Mouse (Mus musculus) midbrain, postnatal 0 days (tissue): ENCODE results near the gene Pigl. TPM values are rescaled to one million over a fixed set of nuclear protein-coding genes. Genes with fewer than 3 reads are reported as not detected.

ENCODE experiments used
- ATAC-seq: fragments of 200-750 bp; cut with Nextera tagmentation; 2 replicates; pipeline ENCODE4 v1.8.0; 2017; ENCODE audit warnings: moderate number of reproducible peaks, mild to moderate bottlenecking, moderate TSS enrichment, moderate library complexity; ENCODE audit not compliant: low FRiP score
- DNase-seq: peaks from one replicate; pipeline ENCODE4 v3.0.0-alpha.2; 2015; ENCODE audit warnings: low spot score
- H3K27ac ChIP-seq: fragments of 300-500 bp; sonication (generic); 2 replicates; pipeline ENCODE4 v1.5.1; 2014; ENCODE audit warnings: low read depth, mild to moderate bottlenecking, low read length, mixed read lengths
- H3K27me3 ChIP-seq: fragments of 300-500 bp; sonication (generic); 2 replicates; pipeline ENCODE4 v1.6.1; 2014; ENCODE audit warnings: low read length, control low read depth, mixed read lengths; ENCODE audit not compliant: insufficient read depth
- H3K36me3 ChIP-seq: fragments of 300-500 bp; sonication (generic); 2 replicates; pipeline ENCODE4 v1.6.1; 2014; ENCODE audit warnings: low read length, control low read depth, mixed read lengths; ENCODE audit not compliant: insufficient read depth
- H3K4me1 ChIP-seq: fragments of 300-500 bp; sonication (generic); 2 replicates; pipeline ENCODE4 v1.6.1; 2014; ENCODE audit warnings: mild to moderate bottlenecking, control low read depth, antibody characterized with exemption, low read length, mixed read lengths; ENCODE audit not compliant: insufficient read depth
- H3K4me2 ChIP-seq: fragments of 300-500 bp; sonication (generic); 2 replicates; pipeline ENCODE4 v1.6.1; 2014; ENCODE audit warnings: low read depth, mild to moderate bottlenecking, low read length, mixed read lengths; ENCODE audit not compliant: poor library complexity, severe bottlenecking
- H3K4me3 ChIP-seq: fragments of 300-500 bp; sonication (generic); 2 replicates; pipeline ENCODE4 v1.5.1; 2014; ENCODE audit warnings: low read depth, mild to moderate bottlenecking, low read length, moderate library complexity
- H3K9ac ChIP-seq: fragments of 300-500 bp; sonication (generic); replicated peaks from 2 replicates; pipeline ENCODE4 v1.6.1; 2014; ENCODE audit warnings: mild to moderate bottlenecking, low read length, moderate library complexity, mixed read lengths; ENCODE audit not compliant: poor library complexity, severe bottlenecking
- H3K9me3 ChIP-seq: fragments of 300-500 bp; sonication (generic); 2 replicates; pipeline ENCODE4 v1.6.1; 2016; ENCODE audit warnings: low read length, control low read depth
- CTCF ChIP-seq: IDR thresholded peaks from 2 replicates; pipeline ENCODE4 v1.5.1; 2016; ENCODE audit warnings: antibody characterized with exemption, mild to moderate bottlenecking
- WGBS: fragments of 180-500 bp; shearing (Covaris S2); extraction: QIAGEN DNeasy Blood & Tissue Kit; methylation state at CpG from one replicate; pipeline ENCODE4 v1.1.7; 2014; 5-methylcytosine and 5-hydroxymethylcytosine counted together
- polyA plus RNA-seq: library from polyadenylated mRNA; unstranded; fragments of >200 nt; fragmentation: Nextera tagmentation; extraction: Ambion mirVana; gene quantifications from 2 replicates; pipeline ENCODE4 v1.2.1, GENCODE M21; 2015
- total RNA-seq: library from RNA; depleted of rRNA; stranded (reverse); fragments of >200 nt; gene quantifications from 2 replicates; pipeline ENCODE4 v1.2.3, GENCODE M21; 2014

Gene Pigl
- total and polyA plus RNA-seq, 2 experiments from 2014 or later, result 6.7 to 8.0 TPM

DNA sequence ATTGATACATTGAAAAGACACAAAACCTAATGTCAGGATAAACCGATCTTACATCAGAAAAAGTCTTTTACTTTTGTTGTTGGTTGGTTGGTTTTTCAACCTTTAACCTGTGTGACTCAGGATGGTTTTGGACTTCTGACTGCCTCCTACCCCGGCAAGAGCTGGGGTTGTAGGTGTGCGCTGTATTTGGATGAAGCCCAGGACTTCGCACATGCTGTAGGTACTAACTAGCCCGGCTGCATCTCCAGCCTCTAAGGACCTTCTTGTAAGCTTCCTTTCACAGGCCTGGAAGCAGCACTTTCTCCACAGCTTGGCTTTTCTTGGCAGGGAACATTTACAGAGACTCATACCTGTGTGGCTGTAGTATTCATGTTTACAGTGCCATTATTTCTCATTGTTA lies 15.3 kb downstream of the Pigl start:
- no peaks in the 10 kb centered on the region for H3K9me3 ChIP-seq
- H3K4me1 ChIP-seq, result no peaks in the 10 kb centered on the region
- no peaks in the 10 kb centered on the region for H3K27me3 ChIP-seq
- no peak overlapping the region for H3K4me3 ChIP-seq
- 96% methylated on average over 5 of the region's 5 CpGs for WGBS
- DNase-seq (no peak), ATAC-seq (no peak)
- no peak overlapping the region for H3K27ac ChIP-seq
- no peak overlapping the region for H3K9ac ChIP-seq
- no peak overlapping the region for H3K4me2 ChIP-seq
- H3K36me3 ChIP-seq, result no peaks in the 10 kb centered on the region
- TF ChIP-seq CTCF, result no peak

DNA sequence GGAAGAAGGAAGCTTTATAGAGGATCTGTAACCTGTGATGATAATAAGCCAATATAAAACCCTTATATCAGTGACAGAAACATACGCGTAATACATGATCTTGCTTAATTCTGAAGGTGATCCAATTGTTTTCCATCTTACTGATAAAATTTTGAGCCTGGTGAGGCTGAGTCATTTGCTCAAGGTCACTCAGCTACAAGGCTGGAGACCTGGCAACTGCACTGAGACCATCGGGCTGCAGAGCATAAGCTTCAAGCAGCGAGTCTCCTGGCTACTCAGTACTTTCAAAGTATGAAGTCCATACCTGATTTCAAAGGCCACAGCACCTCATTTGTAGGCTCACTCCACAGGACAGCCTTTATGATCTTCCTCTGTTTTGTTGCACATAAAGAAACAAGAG lies 17.9 kb downstream of the Pigl start:
- ATAC-seq (no peak), DNase-seq (no peak)
- no peak for TF ChIP-seq CTCF
- H3K4me3 ChIP-seq, result no peak overlapping the region
- H3K9ac ChIP-seq, result no peak overlapping the region
- no peak overlapping the region for H3K27ac ChIP-seq
- 97% methylated on average over 4 of the region's 4 CpGs for WGBS
- H3K4me2 ChIP-seq, result no peak overlapping the region
- no peaks in the 10 kb centered on the region for H3K4me1 ChIP-seq
- no peaks in the 10 kb centered on the region for H3K9me3 ChIP-seq
- H3K27me3 ChIP-seq, result no peaks in the 10 kb centered on the region
- no peaks in the 10 kb centered on the region for H3K36me3 ChIP-seq

DNA sequence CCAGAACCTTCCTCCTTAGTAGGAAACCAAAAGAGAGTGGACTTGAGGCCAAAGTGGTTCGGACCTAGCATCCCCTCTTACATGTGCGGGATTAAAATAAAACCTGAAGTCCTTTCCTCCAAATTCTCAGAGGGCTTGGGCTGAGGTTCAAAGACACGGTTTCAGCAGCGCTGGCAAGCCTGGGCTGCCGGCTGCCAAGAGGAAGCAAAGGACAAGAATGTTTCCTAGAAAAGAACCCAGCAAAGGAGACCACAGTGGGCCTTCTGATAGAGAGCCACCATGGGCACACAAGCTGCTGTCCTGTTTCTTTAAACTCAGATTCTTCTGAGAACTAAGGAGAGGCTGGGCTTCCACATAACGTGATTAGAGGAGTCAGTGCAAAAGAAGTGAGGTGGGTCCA lies 20.7 kb downstream of the Pigl start:
- no peak for TF ChIP-seq CTCF
- no peaks in the 10 kb centered on the region for H3K9me3 ChIP-seq
- H3K36me3 ChIP-seq, result no peaks in the 10 kb centered on the region
- no peaks in the 10 kb centered on the region for H3K27me3 ChIP-seq
- H3K4me3 ChIP-seq, result no peak overlapping the region
- no peaks in the 10 kb centered on the region for H3K4me1 ChIP-seq
- 55% methylated on average over 6 of the region's 6 CpGs for WGBS
- H3K9ac ChIP-seq, result no peak overlapping the region
- DNase-seq, result no peak
- no peak for ATAC-seq
- no peak overlapping the region for H3K27ac ChIP-seq
- H3K4me2 ChIP-seq, result no peak overlapping the region

DNA sequence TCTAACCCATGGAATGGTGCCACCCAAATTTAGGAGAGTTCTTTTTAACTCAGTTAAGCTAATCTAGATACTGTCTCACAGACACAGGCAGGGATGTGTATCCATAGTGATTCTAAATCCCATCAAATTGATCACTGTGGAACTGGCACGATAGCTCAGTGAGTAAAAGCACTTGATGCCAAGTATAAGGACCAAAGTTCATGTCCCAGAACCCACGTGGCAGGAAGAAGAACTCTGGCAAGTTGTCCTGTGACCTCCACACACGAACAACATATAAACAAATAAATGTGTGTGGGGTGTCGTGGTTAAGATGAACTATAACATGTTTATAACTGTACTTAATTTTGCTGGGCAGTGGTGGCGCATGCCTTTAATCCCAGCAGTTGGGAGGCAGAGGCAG lies 21.3 kb downstream of the Pigl start:
- Histone ChIP-seq H3K9ac (no peak overlapping the region), H3K27ac (no peak overlapping the region), H3K4me3 (no peak overlapping the region), H3K4me1 (no peaks in the 10 kb centered on the region), H3K36me3 (no peaks in the 10 kb centered on the region), H3K27me3 (no peaks in the 10 kb centered on the region), H3K4me2 (no peak overlapping the region), H3K9me3 (no peaks in the 10 kb centered on the region)
- TF ChIP-seq CTCF, result no peak
- DNase-seq (no peak), ATAC-seq (no peak)
- 86% methylated on average over 5 of the region's 5 CpGs for WGBS

DNA sequence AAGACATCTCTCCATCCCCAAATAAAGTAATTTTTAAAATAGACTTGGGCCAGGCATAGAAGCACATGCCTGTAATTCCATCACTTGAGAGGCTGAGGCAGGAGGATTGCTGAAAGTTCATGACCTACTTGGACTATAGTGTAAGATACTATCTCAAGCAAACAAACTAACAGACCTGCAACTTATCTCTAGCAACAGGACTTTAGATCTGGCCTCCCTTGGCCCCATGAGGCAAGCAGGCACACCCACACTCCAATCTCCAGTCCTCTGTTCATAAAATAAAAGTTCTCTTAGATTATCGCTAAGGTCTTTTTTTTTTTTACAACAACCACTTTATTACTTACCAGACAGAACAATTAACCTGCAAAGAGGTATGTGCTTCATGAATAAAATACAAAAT lies 28.7 kb downstream of the Pigl start:
- no peak for DNase-seq
- WGBS, result 90% methylated on average over 1 of the region's 1 CpGs
- no peak overlapping the region for H3K4me3 ChIP-seq
- no peaks in the 10 kb centered on the region for H3K27me3 ChIP-seq
- H3K4me1 ChIP-seq, result no peaks in the 10 kb centered on the region
- no peak overlapping the region for H3K9ac ChIP-seq
- no peak for ATAC-seq
- H3K4me2 ChIP-seq, result no peak overlapping the region
- no peak overlapping the region for H3K27ac ChIP-seq
- no peaks in the 10 kb centered on the region for H3K9me3 ChIP-seq
- no peaks in the 10 kb centered on the region for H3K36me3 ChIP-seq
- no peak for TF ChIP-seq CTCF

DNA sequence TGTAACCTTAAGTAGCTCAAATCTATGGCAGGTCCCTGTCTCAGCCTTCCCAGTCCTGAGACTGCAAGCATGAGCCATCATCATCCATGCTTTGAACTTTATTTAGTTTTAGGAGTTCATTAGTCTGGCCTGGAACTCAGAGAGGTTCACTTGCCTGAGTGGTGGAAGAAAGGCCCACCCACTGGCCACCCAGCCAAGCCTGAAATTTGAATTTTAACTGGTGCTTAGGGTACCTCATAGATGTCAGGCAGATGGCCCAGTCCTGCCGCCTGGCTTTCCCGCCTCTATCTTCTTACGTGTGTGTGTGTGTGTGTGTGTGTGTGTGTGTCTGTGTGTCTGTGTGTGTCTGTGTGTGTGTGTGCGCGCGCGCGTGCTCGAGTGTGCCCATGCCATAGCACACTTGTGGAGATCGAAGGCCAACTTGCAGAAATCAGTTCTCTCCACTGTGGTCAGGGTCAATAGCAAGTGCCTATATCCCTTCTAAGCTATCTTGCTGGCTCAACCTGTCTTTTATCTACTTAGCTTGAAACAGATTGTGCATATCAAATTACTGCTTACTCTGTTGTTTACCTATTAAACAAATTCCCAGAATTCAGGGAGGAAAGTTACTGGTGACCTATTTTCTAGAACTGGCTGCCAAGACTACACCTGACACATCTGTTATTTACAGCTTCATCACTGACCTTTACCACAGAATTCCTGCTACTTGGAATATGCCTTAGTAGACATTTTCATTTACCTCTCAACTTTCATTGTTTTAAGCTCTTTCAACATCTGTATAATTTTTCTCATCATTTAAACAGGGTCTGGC lies 29.5 kb downstream of the Pigl start:
- Histone ChIP-seq H3K9ac (no peak overlapping the region), H3K4me3 (no peak overlapping the region), H3K27me3 (no peaks in the 10 kb centered on the region), H3K9me3 (no peaks in the 10 kb centered on the region), H3K4me1 (no peaks in the 10 kb centered on the region), H3K36me3 (no peaks in the 10 kb centered on the region), H3K4me2 (no peak overlapping the region), H3K27ac (no peak overlapping the region)
- no peak for DNase-seq
- WGBS, result 94% methylated on average over 10 of the region's 10 CpGs
- TF ChIP-seq CTCF, result no peak
- ATAC-seq, result no peak
